Mouse (Mus musculus): ENCODE results near the gene Ski.

The Ski gene

GRCm38 (mm10) chr4:155126602-155127372 lies 95.6 kb downstream of the Ski start:
- no peak for DNase-seq

DNA sequence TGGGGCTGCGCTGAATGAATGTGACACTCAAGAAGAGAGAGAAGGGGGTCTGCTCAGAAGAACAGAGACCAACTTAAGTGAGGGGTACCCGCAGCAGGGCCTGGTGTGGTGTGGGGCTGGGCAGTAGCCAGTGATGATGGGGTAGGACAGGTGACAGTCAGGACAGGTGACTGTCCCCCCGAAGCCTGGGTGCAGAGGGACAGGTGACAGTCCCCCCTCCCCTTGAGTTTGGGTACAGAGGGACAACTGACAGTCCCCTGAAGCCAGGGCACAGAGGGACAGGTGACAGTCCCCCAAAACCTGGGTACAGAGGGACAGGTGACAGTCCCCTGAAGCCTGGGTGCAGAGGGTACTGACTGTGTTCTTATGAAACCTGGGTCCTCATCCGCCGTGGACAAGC lies 96.2 kb downstream of the Ski start:
- DNase-seq = no peak

GRCm38 (mm10) chr4:155125310-155125709 lies 97.1 kb downstream of the Ski start:
- no peak for DNase-seq

DNA sequence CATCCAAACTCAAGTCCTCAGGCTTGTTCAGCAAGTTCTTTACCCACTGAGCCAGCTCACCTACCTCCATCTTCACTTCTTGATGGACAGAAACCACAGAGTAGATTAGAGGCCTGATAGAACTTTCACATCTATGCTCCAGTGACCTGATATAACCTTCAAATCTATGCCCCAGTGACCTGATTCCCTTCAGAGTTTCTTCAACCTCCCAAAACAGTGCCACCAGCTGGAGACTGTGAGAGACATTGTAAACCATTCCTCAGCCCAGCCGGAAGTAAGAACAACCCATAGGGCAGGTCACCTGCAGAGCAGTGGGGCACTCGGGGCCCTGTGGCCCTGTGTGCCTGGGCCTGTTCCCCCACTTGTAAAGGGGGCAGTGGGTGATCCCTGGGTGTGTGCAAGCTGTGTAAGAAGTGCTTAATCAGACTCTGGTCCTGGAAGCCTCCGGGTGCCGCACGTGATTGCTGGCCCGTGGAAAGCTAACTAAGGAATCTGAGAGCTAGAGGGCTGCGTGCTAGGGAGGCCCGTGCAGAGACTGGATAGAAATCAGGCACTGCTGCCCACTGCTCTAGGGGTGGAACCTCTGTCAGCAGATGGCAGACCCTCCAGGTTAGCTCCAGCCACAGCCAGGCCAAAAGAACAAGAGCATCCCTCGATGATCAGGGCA lies 98.4 kb downstream of the Ski start:
- no peak for DNase-seq

DNA sequence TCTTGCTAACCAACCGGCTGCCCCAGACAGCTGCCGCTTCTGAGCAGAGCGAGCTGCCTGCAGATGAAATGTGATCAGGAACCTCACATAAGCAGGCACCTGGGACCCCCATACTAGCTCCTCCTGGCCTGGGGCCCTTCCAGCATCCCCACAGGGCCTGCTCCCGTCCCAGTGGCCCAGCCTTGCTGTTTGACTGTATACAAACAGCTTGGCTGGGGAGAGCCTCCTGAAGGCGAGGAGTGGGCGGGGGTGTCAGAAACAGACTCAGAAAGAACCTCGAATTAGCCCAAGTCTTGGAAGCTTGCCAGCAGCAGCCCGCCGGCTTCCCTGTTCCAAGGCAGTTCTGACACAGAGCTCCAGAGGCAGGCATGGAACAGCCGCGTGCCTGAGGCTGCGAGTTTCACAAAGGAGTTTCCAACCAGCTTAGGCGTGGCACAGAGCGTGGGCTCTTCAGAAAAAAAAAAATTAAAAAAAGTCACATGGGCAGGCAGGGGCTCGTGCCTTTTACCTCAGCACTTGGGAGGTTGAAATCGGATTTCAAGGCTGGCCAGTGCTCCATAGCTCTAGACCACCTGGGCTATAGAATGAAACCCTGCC lies 99.8 kb downstream of the Ski start:
- DNase-seq = peak; percentile 86

GRCm38 (mm10) chr4:155121915-155122443 lies 100.4 kb downstream of the Ski start:
- DNase-seq = no peak

DNA sequence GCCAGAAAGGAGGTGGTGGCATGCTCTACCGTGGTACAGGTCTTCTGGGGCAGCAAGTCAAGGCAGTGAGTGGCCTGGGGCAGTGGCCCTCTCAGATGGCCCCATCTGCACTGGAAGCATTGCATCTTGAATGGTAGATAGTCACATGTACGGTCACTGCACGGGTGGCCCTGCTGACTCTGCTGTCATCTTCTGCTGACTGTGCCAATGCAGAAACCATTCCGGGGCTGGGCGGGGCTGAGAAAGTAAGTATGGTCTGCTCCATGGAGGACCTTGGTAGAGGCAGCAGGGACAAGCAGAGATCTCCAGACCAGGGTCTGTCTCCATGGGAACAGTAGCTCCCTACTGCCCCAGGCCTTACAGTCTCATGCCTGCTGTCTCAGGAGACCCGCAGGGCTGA lies 101.2 kb downstream of the Ski start:
- DNase-seq = no peak

GRCm38 (mm10) chr4:155120583-155120982 lies 101.8 kb downstream of the Ski start:
- no peak for DNase-seq

- no peak for DNase-seq
Measured at GRCm38 (mm10) chr4:155120038-155120437, 102.4 kb downstream of the Ski start.

DNA sequence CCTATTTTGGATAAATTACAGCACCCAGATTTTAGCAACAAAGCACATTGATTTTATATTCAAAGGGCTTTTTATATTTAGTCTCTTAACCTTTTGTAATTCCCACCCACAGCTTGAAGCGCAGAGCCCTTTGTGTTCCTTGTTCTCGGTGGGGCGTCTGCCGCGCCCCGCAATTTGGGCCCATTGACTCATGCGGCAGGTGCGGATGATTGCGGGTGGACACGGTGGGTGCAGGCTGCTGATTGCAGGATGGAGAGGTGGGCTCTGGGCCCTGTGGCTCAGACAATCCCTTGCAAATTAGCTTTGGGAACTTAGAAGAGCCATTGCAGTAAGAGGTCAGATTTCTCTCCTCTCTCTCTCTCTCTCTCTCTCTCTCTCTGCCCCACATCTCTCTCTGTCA lies 104.1 kb downstream of the Ski start:
- no peak for DNase-seq

DNA sequence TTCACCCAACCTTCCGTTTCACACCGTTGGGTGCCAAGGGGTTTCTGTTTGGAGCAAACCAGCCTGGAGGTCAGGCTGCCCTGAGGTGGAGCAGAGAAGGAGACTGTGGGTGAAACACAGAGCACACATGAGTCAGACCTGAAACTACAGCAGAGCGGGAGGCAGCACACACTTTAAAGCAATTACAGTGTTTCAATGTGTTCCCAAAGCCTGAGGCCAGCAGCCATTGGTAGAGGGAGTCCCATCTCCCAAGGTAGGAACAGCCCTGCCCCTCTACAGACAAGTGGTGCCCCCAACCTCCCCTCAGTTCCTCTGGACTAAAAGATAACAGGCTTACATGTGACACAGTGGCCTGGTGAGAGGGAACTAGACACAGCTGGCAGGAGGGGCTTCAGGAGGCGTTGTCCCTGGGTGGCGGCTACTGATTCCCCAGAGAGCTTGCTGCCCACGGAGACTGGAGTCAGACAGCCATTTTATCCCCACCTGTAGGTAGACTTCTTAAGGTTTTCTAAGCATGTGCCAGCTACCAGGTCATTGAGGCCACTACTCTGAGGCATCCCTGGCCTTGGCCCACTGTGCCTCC lies 104.9 kb downstream of the Ski start:
- DNase-seq = no peak

DNA sequence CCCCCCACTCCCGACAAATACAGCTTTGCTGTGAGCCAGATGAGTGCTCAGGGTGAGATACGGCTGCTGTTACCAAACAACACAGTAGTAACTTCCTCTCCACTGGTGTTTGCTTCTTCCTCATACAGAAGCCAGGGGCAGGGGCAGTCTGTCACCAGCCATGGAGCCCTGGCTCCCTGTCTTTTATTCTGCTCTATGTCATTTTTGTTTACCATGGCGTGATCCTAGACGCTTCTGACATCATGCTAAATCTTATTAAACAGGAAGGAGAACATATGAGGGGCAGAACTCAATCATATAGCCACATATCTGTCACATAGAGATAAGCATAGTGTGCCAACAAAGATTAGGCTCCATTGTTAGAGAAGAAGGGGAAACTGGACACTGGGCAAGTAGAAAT lies 105.8 kb downstream of the Ski start:
- DNase-seq = no peak

DNA sequence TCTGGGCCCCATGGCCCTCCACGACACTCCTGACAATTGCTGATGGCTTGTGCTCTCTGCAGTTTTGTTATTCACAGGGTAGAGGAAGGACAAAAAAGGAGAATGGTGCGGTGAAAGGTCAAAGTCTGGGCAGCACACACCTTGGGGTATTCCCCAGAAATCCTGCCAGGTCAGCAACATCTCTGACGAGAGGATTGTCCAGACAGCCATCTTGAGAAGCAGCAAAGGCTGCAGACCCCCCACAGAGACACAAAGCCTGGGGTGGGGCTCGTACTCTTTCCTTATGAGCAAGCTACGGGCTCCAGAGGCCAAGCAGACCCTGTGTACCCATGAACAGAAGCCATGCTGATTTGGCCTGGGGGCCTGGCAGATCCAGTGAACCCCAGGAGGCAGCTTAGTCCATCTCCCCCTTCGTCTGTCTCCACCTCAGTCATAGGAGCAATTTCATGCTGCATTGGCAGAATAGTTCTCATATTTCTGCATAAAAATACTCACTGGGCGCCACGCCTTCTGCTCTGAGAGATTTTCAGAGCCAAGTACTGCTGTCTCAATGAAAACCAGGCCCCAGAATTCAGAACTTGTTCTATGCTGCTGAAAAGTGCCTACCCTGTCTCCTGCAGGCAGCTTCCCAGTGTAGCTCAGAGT lies 108.5 kb downstream of the Ski start:
- DNase-seq = no peak

GRCm38 (mm10) chr4:155109471-155109870 lies 112.9 kb downstream of the Ski start:
- no peak for DNase-seq

DNA sequence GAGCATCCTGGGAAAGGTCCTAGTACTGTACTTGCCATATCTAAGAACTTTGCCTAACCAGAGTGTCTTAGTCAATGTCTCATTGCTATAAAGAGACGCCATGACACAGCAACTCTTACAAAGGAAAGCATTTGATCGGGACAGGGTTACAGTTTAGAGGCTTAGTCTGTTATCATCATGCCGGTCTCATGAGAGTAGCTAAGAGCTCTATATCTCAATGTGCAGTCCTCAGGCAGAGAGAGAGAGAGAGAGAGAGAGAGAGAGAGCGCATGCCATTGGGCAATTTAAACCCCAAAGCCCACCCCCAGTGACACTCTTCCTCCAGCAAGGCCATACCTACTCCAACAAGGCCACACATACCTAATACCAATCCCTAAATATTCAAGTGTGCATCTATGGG lies 114.5 kb downstream of the Ski start:
- no peak for DNase-seq
